Mouse (Mus musculus) liver, embryonic 13.5 days (tissue): Measurements from ENCODE around the gene Gpc6. TPM values are rescaled to one million over a fixed set of nuclear protein-coding genes. Genes with fewer than 3 reads are reported as not detected.

Experiments
- ATAC-seq: fragments of 200-750 bp; cut with Nextera tagmentation; 2 replicates; pipeline ENCODE4 v1.8.0; 2017; ENCODE audit warnings: low read depth, mild to moderate bottlenecking, moderate number of reproducible peaks, moderate library complexity
- DNase-seq: peaks from one replicate; pipeline ENCODE4 v3.0.0; 2022
- H3K27ac ChIP-seq: fragments of 300-500 bp; sonication (generic); 2 replicates; pipeline ENCODE4 v1.5.1; 2015; ENCODE audit warnings: moderate library complexity, mild to moderate bottlenecking, inconsistent platforms
- H3K27me3 ChIP-seq: fragments of 300-500 bp; sonication (generic); 2 replicates; pipeline ENCODE4 v1.6.1; 2015; ENCODE audit warnings: mild to moderate bottlenecking, inconsistent platforms
- H3K36me3 ChIP-seq: fragments of 300-500 bp; sonication (generic); 2 replicates; pipeline ENCODE4 v1.6.1; 2015; ENCODE audit warnings: mild to moderate bottlenecking, inconsistent platforms
- H3K4me1 ChIP-seq: fragments of 300-500 bp; sonication (generic); replicated peaks from 2 replicates; pipeline ENCODE4 v1.6.1; 2015; ENCODE audit warnings: inconsistent platforms
- H3K4me2 ChIP-seq: fragments of 300-500 bp; sonication (generic); 2 replicates; pipeline ENCODE4 v1.6.1; 2015; ENCODE audit warnings: inconsistent platforms, mild to moderate bottlenecking, moderate library complexity
- H3K4me3 ChIP-seq: fragments of 300-500 bp; sonication (generic); replicated peaks from 2 replicates; pipeline ENCODE4 v1.5.1; 2015; ENCODE audit warnings: mild to moderate bottlenecking, inconsistent platforms
- H3K9ac ChIP-seq: fragments of 300-500 bp; sonication (generic); 2 replicates; pipeline ENCODE4 v1.6.1; 2015; ENCODE audit warnings: mild to moderate bottlenecking, inconsistent platforms
- H3K9me3 ChIP-seq: fragments of 300-500 bp; sonication (generic); replicated peaks from 2 replicates; pipeline ENCODE4 v1.6.1; 2016; ENCODE audit warnings: inconsistent platforms
- WGBS: fragments of 180-500 bp; shearing (Covaris S2); methylation state at CpG from one replicate; pipeline ENCODE4 v1.1.7; 2015; ENCODE audit not compliant: insufficient replicate concordance; 5-methylcytosine and 5-hydroxymethylcytosine counted together
- polyA plus RNA-seq: library from polyadenylated mRNA; unstranded; fragments of >200 nt; fragmentation: Nextera tagmentation; extraction: Ambion mirVana; gene quantifications from 2 replicates; pipeline ENCODE4 v1.2.1, GENCODE M21; 2015

Gpc6 gene
- polyA plus RNA-seq, result 3.3 and 4.0 TPM in 2 replicates

DNA sequence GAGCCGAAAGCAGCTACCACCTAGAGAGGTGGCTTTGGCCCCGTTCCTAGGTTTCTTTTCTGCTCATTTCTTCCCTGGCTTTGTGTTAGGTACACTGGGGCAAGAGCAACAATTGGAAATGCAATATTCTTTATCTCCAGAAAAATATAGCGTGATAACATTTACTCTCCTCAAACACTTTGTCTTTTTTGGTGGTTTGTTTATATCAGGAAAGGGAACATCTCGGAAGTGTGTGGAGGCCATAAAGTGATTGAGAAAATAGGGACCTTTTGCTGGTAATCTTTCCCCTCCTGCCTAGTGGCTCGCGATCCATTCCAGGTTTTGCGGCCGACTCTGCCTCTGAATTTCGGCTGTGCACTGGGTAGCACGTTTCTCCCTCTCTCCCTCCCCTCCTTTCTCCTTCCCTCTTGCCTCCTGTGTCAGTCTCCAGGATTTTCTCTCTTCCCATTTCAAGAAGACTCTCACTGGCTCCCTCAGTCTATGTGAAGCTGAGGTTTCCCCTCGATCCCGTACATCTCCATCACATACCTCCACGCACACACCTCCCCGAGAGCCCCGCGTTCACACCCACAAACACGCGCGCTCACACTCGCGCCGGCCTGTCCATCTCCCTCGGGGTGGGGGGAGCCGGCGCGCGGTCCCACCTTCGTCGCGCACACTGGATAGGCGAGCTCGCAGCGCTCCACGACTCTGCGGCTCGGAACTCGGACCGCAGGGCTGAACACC, at the start of gene Gpc6:
Gene Gpc6 (plus strand): TSS at position 440 of the 726 bp plus-strand sequence.
- WGBS, result 2% methylated on average over 38 of the region's 38 CpGs

DNA sequence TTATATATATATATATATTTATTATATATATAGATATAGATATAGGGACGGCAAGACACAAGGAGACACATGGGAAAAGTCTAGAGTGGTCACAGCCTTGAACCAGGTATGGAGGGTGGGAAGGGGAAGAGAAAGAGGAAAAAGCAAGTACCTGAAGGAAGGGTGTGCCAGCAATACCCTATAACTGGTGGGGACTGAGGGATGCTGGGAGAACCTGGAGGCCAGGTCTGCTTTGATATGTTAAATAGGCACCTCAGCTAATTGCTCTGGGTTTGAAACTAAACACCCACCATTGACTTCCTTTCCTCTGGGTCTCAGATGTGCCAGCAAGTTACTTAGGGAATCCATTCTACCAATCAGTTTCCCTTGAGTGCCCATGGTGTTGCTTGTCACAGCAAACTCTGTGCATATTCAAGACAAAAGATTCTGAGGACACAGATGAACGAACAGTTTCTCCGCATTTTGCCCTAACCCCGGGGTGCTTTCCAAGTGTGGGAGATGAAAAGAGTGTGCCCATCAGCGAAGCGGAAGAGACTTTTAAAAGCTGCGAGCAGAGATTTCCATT, 42.6 kb upstream of the Gpc6 start:
- H3K9me3 ChIP-seq, result no peaks in the 10 kb centered on the region; the same call in 1 of the 2 replicates
- H3K27me3 ChIP-seq, result no peaks in the 10 kb centered on the region
- H3K9ac ChIP-seq, result no peak overlapping the region
- WGBS, result 65% methylated on average over 7 of the region's 7 CpGs
- no peaks in the 10 kb centered on the region for H3K36me3 ChIP-seq
- no peak overlapping the region for H3K4me3 ChIP-seq
- ATAC-seq (no peak), DNase-seq (no peak)
- H3K27ac ChIP-seq, result no peak overlapping the region
- H3K4me2 ChIP-seq, result no peak overlapping the region
- H3K4me1 ChIP-seq, result no peaks in the 10 kb centered on the region

More for the DNA sequence above, at the start of gene Gpc6:
- ATAC-seq (peak; percentile 45; the same call in 1 of the 2 replicates), DNase-seq (peak; percentile 3)
- Histone ChIP-seq H3K4me2 (peak within 1 kb of the TSS; percentile 63), H3K27ac (peak within 1 kb of the TSS; percentile 63), H3K4me1 (no peaks in the 10 kb centered on the region), H3K9me3 (no peaks in the 10 kb centered on the region), H3K27me3 (peaks cover 39% of the 10 kb centered on the region), H3K9ac (peak within 1 kb of the TSS; percentile 56), H3K4me3 (peak within 1 kb of the TSS; percentile 57), H3K36me3 (no peaks in the 10 kb centered on the region)

DNA sequence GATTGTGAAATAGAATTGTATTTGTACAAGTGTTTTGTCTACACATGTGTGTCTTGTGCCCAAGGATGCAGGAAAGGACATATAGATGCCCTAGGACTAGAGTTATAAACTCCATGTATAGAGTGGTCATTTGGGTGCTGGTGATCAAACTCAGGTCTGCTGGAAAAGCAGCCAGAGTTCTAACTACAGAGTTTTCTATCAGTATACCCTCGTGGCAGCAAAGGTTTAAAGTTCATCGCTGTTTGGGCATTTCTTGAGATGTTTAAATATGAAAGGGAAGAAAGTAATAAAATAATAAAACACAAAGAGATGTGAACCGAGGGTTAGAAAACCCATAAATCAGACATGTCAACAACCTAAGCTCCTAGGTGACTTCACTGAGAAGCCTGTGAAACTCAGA, 30.8 kb upstream of the Gpc6 start:
- Histone ChIP-seq H3K9me3 (no peaks in the 10 kb centered on the region), H3K36me3 (no peaks in the 10 kb centered on the region), H3K4me2 (no peak overlapping the region), H3K4me1 (no peaks in the 10 kb centered on the region), H3K9ac (no peak overlapping the region), H3K4me3 (no peak overlapping the region), H3K27me3 (no peaks in the 10 kb centered on the region), H3K27ac (no peak overlapping the region)
- DNase-seq (no peak), ATAC-seq (no peak)
- WGBS, result 52% methylated on average over 3 of the region's 3 CpGs

DNA sequence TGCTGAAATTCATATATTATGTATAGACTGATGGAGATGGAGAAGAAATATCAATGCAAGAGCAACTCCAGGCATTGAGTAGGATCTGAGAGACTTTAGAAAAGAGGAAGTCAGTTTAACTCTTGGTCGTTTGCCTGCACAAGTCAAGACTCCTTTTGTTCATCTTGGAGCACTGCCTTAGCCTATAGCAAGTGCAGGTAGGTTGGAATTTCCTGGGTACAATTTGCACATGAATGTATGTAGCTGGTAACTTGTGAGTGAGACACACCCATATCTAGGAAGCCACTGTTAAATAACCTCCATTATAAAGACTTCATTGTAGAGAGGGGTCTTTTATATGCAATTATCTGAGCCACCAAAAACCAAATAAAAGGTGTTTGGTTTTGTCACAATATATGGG, 27.1 kb upstream of the Gpc6 start:
- no peaks in the 10 kb centered on the region for H3K27me3 ChIP-seq
- no peak overlapping the region for H3K4me3 ChIP-seq
- H3K4me2 ChIP-seq, result no peak overlapping the region
- WGBS, result 7% methylated on average over 1 of the region's 1 CpGs
- H3K9me3 ChIP-seq, result no peaks in the 10 kb centered on the region
- H3K36me3 ChIP-seq, result no peaks in the 10 kb centered on the region
- ATAC-seq (no peak), DNase-seq (no peak)
- no peak overlapping the region for H3K27ac ChIP-seq
- H3K9ac ChIP-seq, result no peak overlapping the region
- H3K4me1 ChIP-seq, result no peaks in the 10 kb centered on the region

DNA sequence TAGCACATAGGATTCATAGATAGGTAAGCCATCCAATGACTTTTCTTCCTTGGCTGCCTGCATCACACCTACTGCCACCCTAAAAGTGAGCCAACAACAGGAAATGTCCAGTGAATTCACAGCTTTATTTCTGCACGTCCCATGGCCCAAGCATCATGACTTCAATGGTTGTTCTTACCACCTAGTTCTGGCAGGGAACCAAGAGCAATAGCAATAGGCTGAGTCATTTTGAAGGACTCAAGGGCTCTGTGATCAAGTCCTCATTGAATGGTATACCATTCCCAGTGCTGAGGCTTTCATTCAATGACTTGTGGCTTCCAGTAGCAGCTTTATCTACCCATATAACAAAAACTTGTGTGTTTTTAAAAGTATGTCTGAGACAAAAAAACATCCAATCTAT, 13.3 kb upstream of the Gpc6 start:
- no peak overlapping the region for H3K27ac ChIP-seq
- ATAC-seq (no peak), DNase-seq (no peak)
- H3K36me3 ChIP-seq, result no peaks in the 10 kb centered on the region
- WGBS, result 58% methylated on average over 1 of the region's 1 CpGs
- no peaks in the 10 kb centered on the region for H3K9me3 ChIP-seq
- no peaks in the 10 kb centered on the region for H3K4me1 ChIP-seq
- no peak overlapping the region for H3K4me2 ChIP-seq
- H3K4me3 ChIP-seq, result no peak overlapping the region
- no peak overlapping the region for H3K9ac ChIP-seq
- H3K27me3 ChIP-seq, result no peaks in the 10 kb centered on the region

DNA sequence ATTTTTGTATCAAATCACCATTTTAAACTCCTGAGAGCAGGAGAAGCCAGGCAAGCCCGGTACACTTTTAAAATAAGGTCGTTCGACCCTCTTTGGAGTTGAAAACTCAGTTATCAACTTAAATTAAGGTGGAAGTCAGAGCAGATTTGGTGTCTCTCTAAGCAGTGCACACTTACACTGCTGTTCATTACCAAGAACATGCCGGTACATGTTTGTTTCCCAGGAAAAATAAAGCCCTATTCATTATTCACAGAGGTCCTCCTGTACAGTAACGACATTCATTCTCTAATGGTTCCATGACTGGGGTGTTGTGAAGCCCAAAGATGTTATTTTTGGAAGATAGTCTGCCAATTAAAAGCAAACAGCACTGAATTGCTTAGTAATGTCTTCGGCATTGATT, 8.2 kb upstream of the Gpc6 start:
- no peaks in the 10 kb centered on the region for H3K27me3 ChIP-seq
- no peaks in the 10 kb centered on the region for H3K4me1 ChIP-seq
- ATAC-seq, result no peak
- no peak overlapping the region for H3K4me3 ChIP-seq
- no peak overlapping the region for H3K9ac ChIP-seq
- H3K36me3 ChIP-seq, result no peaks in the 10 kb centered on the region
- no peaks in the 10 kb centered on the region for H3K9me3 ChIP-seq
- DNase-seq, result no peak
- no peak overlapping the region for H3K4me2 ChIP-seq
- no peak overlapping the region for H3K27ac ChIP-seq
- WGBS, result 68% methylated on average over 6 of the region's 6 CpGs

DNA sequence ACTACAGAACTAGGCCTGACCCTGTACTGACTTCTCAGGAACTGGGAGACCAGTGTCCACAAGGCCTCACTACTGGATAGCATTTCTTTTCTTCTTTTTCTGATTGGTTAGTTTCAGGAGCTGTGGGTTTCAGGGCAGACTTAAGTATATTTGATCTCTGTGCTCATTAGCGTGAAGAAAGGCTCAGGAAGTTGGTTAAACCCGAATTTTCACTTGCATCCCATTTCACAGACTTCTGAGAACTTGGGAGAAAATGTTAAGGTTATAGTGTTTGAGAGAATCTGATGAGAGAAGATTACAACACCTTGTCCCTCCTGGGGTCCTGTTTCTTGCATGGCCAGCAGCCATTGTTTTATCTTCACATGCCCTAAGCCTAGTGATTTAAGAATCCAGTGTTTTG, 849 bp upstream of the Gpc6 start:
- ATAC-seq, result no peak
- no peak overlapping the region for H3K9ac ChIP-seq
- WGBS, result 46% methylated on average over 2 of the region's 2 CpGs
- H3K36me3 ChIP-seq, result no peaks in the 10 kb centered on the region
- no peak overlapping the region for H3K4me3 ChIP-seq
- no peak overlapping the region for H3K27ac ChIP-seq
- no peak for DNase-seq
- no peaks in the 10 kb centered on the region for H3K9me3 ChIP-seq
- peaks cover 39% of the 10 kb centered on the region for H3K27me3 ChIP-seq
- no peak overlapping the region for H3K4me2 ChIP-seq
- no peaks in the 10 kb centered on the region for H3K4me1 ChIP-seq

DNA sequence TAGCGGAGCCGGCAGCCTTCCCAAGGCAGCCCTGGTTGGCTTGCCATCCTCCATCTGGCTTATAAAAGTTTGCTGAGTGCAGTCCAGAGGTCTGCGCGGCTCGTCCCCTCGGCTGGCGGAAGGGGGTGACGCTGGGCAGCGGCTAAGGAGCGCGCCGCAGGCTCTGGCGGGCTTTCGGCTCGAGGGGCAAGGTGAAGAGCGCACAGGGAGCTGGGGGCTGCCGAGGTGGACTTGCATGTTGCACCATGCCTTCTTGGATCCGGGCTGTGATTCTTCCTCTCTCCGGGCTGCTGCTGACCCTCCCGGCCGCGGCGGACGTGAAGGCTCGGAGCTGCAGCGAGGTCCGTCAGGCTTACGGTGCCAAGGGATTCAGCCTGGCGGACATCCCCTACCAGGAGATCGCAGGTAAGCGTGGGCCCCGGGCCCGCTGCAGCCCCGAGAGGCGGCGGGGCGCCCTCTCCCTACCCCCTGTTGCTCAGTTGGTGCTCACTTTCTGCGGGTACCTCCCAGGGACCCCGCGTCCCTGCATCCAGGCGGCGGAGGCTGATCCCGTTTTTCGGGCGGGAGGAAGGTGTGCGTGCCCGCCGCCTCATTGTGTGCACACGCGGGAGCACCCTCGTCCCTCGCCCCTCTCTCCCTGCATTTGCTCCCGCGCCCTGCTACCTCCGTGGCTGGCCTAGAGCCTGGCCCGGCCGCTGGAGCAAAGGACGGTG, 732 bp downstream of the Gpc6 start:
- Histone ChIP-seq H3K9ac (peak overlapping the region; percentile 56), H3K36me3 (no peaks in the 10 kb centered on the region), H3K27me3 (peaks cover 39% of the 10 kb centered on the region), H3K9me3 (no peaks in the 10 kb centered on the region), H3K4me1 (no peaks in the 10 kb centered on the region), H3K27ac (peak overlapping the region; percentile 63), H3K4me3 (peak overlapping the region; percentile 57), H3K4me2 (peak overlapping the region; percentile 63)
- under 1% methylated on average over 54 of the region's 58 CpGs for WGBS
- peak; percentile 40; the same call in 1 of the 2 replicates for ATAC-seq
- DNase-seq, result no peak

DNA sequence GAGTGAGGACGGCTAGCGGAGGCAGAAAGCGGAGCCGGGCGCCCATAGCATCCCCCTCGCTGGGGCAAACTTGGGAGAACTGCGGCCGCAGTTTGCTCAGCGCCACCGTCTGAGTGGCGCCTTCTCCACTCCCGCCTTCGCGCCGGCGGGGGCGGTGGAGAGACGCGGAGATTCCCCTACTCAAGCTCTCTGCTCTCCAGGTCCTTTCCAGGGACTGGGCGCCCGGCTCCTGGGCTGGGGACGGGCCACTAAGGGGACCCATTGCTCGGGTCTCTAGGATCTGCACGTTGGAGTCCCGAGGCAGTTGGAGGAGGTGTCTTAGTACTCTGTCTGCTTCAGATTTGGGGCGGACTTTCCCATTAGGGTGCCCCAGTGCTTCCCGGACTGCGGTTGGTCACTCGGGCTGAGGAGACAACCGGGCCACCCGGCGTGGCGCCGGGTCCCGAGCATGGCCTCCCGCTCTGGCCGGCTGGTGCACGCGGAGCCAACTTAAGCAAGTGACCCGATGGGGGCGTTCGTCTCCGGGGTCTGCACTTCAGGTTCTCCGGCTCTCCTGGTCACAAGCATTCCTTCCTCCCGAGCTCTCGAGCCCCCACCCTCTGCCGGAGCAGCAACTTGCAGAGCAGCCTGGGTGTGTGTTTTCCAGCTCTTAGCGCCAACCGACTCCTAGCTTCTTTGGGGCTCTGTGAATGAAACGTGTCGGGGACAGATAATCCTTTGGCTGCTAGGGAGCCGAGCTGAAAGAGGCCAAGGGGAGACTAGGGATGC, 1.5 kb downstream of the Gpc6 start:
- Histone ChIP-seq H3K36me3 (no peaks in the 10 kb centered on the region), H3K4me2 (peak overlapping the region; percentile 63), H3K9ac (peak overlapping the region; percentile 56), H3K27me3 (peaks cover 39% of the 10 kb centered on the region), H3K9me3 (no peaks in the 10 kb centered on the region), H3K4me3 (peak overlapping the region; percentile 57), H3K27ac (peak overlapping the region; percentile 63), H3K4me1 (no peaks in the 10 kb centered on the region)
- ATAC-seq (peak; percentile 56), DNase-seq (peak; percentile 5)
- WGBS, result under 1% methylated on average over 51 of the region's 52 CpGs

DNA sequence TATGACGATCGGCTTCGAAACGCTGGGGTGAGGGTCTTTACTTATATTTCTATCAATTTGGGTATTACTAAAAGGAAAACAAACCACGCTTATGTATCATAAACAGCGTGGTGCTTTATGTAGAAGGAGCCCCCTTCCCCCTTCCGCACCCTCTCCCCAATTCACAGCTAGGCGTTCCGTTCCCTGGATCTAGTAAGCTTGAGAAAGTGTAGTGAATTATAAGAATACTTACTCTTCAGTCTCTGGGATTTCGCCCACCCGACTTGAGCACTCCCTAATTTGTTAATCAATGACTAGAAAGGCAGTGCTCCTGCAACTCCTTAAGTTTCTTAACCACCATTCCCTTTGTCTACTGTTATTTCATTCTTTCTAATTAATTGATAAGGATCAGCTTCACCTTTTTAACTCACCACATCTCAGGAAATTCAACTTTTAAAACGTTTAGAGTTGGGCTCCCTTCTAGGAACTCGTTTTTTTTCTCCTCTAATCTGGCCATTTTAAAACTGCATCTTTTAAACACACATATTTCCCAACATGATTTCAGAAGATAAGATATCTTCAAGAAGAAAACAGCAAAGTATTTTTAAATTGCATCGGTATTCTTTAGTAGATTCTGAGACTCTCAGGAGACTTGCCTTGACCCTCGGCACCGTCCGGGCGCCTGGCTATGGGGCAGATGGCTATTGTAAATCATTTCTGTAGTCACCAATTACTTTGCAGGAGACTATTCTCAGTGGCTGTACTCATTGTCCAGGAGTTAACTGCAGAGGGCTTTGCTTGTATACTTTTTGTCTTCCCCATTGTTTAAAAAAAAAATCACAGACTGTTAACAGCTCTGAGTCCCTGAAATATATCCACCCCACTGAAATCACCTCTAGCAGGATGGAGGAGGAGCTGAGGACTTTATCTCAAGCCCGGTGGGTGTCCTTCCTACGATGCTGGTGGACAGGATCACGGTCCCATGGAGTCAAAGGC, 2.5 kb downstream of the Gpc6 start:
- ATAC-seq (no peak), DNase-seq (no peak)
- Histone ChIP-seq H3K36me3 (no peaks in the 10 kb centered on the region), H3K4me1 (no peaks in the 10 kb centered on the region), H3K4me2 (peak overlapping the region; percentile 63), H3K27ac (no peak overlapping the region), H3K9ac (peak overlapping the region; percentile 56; the same call in 1 of the 2 replicates), H3K27me3 (peaks cover 39% of the 10 kb centered on the region), H3K4me3 (peak overlapping the region; percentile 57), H3K9me3 (no peaks in the 10 kb centered on the region)
- WGBS, result 4% methylated on average over 21 of the region's 21 CpGs
